Mouse (Mus musculus) retina, adult 2 months (tissue): Measurements from ENCODE around the gene Bcl11b.

Experiments used
- DNase-seq: peaks from one replicate; pipeline ENCODE4 v3.0.0-alpha.2; 2012; ENCODE audit warnings: low read depth, low spot score

Gene Bcl11b

DNA sequence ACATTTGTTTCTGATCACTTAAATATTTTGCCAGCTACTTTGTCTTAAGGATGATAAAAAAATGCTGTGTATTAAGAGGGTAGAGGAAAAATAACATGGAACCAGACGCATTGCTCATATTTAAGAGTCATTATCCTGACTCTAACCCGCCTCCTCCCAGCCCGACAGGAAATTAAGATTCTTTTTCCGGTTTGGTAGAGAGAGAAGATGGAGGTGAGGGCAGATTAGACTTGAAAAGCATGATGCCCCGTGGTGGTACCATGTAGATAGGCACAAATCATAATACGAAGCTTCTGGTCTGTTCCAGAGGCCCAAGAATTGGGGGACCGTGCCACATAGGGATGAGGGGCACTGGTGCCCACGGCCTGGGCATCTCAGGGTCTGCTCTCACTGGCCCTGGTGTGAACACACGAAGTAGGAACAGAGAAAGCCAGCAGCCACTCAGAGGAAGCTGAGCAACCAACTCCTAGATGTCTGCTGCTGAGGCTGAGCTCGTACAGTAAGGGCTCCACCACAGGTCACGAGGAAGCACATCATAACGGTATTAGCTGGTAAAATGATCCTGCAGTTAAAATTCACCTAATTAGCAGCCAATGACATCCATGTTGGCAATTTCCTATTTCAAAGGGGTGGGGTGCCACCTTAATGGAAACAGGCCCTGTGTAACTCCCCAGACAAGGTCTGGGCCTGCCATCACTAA lies 32.2 kb downstream of the Bcl11b start:
- no peak for DNase-seq

DNA sequence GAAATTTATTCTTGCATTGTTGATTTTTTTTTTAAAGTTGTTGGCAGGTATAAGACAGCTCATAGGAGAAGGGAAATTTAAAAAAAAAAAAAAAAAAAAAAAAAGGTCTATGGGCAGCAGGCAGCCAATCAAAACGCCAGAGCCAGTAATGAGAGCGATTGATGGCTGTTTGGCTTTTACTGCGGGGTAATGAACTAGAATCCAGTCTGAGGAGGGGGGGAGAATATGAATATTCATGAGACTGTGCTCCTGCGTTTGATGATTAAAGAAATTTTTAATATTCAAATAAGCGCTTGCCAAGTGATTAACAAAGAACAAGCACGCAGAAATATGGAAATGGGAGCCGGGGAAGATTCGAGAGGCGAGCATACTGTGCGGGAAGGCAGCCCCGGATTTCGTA lies 32.8 kb downstream of the Bcl11b start:
- no peak for DNase-seq

- DNase-seq = no peak
Measured at GRCm38 (mm10) chr12:107969841-107970371, 33.5 kb downstream of the Bcl11b start.

DNA sequence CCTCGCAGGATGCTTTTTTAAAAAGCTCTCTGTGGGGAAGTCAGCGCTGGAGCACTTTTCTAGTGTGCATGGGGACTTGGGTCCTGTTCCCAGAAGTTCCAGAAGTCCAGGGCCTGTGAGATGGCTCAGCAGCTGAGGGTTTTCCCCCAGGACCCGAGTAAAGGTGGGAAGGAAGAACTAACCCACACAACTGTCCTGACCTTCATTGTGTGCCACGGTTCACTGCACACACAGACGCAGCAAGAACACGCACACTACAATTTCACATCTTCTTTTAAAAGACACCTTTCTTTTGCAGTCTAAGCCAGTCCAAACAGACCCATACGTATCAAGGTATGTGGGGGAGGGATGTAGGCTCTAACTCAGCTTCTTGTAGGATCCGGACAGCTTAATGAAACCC lies 34.3 kb downstream of the Bcl11b start:
- DNase-seq = no peak

GRCm38 (mm10) chr12:107968331-107968730 lies 35.1 kb downstream of the Bcl11b start:
- no peak for DNase-seq

- DNase-seq = no peak
Measured at GRCm38 (mm10) chr12:107967026-107967425, 36.4 kb downstream of the Bcl11b start.

DNA sequence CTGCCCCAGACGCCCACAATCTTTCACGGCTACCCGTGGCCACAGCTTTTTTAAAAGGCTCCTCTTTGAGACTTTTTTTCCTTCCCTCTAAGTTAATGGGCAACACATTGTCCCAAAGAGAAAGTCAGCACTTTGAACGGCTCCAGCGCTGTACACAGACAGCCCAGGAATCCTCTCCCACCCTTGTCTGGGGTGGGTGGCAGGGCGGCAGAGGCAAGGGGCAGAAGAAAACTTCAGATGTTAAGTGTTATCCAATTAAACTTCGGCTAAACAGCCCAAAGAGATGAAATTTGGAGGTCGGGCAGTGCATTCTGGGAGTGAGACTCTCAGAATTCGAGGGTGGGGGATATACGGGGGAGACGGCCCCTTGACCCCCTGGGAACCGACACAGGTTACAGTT lies 38.3 kb downstream of the Bcl11b start:
- no peak for DNase-seq

GRCm38 (mm10) chr12:107964396-107965085 lies 38.9 kb downstream of the Bcl11b start:
- no peak for DNase-seq

DNA sequence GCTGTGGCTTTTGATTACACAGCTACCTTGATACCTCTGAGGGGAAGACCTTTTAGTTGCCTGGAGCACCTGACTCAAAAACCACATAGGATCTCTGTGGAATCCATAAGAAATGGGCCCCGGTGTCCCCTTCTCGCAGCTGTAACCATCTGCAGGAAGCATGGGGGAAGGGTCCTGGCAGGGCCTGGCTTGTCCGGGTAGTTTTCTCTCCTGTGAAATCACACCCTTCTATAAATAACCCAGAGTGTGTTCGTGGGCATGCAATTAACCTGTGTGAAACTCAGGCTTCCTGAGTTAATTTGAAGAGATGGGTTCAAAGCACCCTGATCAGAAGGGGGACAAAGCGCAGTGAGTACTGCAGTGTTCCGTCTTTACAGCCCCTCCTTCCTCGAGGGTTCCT lies 40.5 kb downstream of the Bcl11b start:
- DNase-seq = no peak

GRCm38 (mm10) chr12:107961843-107962242 lies 41.6 kb downstream of the Bcl11b start:
- DNase-seq = no peak

DNA sequence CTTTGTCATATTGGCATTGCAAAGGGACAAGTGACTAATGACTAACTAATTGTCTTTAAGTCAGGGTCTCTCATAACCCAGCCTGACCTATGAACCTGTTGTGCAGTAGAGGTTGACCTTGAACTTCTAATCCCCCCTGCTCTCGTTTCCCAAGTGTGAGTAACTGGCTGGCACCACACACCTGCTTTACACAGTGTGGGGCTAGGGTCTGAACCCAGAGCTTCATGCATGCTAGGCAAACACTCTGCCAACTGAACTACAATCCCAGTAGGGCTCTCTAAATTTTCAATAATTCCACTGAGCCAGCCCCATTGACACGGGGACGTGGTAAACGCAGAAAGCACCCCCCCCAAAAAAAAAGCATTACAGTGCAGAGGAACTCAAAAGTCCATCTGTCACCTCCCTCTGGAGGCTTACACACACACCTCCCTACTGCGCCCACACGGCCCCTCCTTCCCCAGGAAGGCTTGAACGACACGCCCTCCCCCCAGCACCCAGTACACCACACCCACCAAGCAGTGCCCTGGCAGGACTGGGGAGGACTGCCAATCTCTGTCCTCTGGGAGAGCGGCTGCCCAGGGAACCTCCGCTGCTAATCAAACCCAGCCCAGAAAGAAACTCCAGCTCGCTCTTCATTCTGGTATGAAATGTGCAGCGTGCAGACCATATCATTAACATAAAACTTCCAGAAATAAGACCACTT lies 42.5 kb downstream of the Bcl11b start:
- no peak for DNase-seq

GRCm38 (mm10) chr12:107960365-107960764 lies 43.0 kb downstream of the Bcl11b start:
- no peak for DNase-seq

DNA sequence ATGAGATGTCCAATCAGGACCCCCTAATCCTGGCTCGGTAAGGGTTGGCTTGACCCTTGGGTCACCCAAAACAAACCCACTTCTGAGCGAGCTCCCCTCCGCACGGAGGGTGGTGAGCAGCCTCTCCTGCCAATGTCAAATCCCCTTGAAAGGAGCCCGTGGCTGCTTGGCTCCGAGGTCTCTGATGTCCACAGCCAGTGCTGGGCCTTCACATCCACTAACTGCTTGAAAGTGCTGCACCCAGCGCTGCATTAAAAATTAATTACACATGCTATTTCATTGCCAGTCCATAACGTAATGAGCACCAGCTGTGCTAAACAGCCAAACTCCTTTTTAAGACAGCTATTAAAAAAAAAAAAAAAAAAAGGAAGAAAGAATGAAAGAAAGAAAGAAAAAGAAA lies 43.5 kb downstream of the Bcl11b start:
- no peak for DNase-seq

GRCm38 (mm10) chr12:107953044-107953684 lies 50.2 kb downstream of the Bcl11b start:
- no peak for DNase-seq

GRCm38 (mm10) chr12:107952318-107952724 lies 51.1 kb downstream of the Bcl11b start:
- no peak for DNase-seq

DNA sequence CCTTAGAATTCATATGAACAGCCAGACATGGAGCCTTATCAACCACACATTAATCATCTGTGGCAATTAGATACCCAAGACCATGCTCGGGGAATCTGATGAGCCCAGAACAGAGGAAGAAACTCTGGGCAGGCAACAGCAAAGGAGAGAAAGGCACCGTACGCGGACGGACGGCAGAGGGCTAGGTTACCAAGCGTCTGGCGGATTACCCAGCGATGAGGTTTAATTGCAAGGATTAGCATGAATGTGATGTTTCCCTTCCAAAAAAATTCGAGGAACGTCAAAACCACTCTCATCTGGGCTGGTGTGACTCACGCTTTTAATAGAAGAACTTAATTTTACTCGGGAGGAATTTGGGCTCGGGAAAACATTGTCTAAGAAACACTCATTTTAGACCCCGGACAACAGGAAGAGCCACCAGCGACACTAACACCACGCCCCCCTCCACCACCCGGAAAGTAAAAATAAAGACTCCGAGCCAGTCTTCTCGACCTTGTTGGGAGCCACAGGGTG lies 52.7 kb downstream of the Bcl11b start:
- DNase-seq = no peak

DNA sequence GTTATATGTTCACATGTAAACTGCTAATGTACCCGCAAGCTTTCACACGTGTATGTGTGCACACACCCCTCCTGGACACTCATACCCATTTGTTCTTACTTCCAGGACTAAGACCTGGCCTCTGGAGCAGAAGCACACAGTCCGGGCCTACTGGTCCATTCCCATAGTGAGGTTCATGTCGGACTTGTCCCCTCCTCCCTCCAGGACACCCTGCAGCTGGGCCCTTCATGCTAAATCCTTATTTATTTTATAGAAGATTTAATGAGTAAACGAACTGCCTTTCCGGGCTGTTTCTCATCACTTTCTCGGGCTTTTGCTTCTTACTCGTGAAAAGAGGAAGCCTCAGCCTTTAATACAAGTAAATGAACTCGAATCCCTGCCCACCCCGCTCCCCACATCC lies 54.0 kb downstream of the Bcl11b start:
- DNase-seq = no peak

DNA sequence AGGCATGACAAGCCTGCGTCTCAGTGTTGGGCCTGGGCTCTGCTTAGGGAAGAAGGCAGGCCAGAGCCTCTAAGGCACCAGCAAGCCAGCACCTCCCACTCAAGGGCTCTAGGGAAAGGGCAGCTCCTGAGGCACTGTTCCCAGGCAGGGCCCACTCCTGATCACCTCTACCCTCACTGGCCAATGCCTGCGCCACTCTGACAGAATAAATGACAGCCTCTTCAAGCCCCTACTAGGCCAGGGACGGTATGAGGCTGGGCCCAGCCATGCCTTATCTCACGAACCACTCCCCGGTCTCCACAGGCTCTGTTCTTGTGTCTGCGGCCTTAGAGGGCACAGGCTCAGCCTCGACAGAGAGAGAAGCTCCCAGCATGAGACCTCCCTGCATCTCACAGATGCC lies 61.3 kb downstream of the Bcl11b start:
- DNase-seq = no peak

DNA sequence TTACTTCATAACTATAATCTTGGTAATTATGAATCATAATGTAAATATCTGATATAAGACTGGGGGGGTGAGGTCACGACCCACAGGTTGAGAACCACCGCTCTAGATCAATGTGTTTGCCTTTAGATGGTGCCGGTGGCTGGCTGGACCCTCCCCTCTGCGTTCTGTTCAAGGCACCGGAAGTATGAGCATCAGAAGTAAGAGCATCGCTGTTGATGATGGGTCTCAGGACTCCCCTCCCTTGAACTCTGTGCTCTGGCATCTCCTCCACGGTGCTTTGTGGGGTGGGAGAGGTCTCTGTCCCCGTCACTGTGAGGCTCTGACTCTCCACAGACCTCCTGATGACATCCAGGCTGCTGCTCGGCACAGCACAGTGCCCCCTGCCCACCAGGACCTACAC lies 62.6 kb downstream of the Bcl11b start:
- no peak for DNase-seq

- no peak for DNase-seq
Measured at GRCm38 (mm10) chr12:107939177-107939576, 64.2 kb downstream of the Bcl11b start.

GRCm38 (mm10) chr12:107936972-107937371 lies 66.4 kb downstream of the Bcl11b start:
- no peak for DNase-seq

GRCm38 (mm10) chr12:107936406-107936805 lies 67.0 kb downstream of the Bcl11b start:
- DNase-seq = no peak
